Mouse (Mus musculus) cerebellum, postnatal 36 days (tissue): Measurements from ENCODE around the gene Hectd1.

Source experiments
- DNase-seq, 2 experiments: peaks; one replicate each; pipeline ENCODE4 v3.0.0; 2021 to 2022; ENCODE audit warnings: mixed read lengths in 2 of 2

Hectd1 gene

DNA sequence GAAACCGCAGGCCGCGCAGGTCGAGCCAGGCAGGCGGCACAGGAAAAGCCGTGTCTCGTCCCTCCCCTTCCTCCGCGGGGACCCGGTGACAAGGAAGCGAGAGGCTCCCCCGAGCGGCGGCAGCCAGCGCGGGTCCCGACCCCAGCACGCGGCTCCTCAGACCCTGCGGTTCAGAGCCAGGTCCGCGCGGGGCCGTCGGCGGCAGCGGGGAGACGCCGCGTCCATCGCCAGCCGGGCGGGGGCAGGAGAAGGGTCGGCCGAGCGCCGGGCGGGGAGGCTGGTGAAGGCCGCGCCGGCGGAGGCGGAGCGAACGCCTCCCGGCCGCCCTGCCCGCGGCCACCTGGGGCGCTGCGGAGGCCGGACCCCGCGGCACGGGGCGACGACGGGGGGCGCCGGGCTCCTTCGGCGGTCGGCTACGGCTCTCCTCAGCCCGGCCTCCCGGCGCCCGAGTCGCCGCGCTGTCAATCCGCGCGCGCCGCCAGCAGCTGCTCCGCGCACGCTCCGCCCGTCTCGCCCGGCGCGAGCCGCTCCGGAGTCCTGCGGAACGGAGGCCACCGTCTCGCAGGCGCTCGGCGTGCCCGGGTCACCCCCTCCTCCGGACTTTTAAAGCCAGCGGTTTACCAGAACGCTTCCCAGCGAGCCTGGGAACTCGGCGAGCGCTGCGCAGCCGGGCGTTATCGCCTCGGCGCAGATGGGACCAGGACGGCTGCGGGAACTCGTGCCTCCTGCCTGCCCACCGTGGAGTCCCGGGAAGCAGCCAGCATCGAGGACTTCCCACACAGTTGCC lies at the start of gene Hectd1:
Hectd1 (minus strand) TSS at position 247 of the 787 bp plus-strand sequence.
- peak; percentile 77 to 83 for DNase-seq

DNA sequence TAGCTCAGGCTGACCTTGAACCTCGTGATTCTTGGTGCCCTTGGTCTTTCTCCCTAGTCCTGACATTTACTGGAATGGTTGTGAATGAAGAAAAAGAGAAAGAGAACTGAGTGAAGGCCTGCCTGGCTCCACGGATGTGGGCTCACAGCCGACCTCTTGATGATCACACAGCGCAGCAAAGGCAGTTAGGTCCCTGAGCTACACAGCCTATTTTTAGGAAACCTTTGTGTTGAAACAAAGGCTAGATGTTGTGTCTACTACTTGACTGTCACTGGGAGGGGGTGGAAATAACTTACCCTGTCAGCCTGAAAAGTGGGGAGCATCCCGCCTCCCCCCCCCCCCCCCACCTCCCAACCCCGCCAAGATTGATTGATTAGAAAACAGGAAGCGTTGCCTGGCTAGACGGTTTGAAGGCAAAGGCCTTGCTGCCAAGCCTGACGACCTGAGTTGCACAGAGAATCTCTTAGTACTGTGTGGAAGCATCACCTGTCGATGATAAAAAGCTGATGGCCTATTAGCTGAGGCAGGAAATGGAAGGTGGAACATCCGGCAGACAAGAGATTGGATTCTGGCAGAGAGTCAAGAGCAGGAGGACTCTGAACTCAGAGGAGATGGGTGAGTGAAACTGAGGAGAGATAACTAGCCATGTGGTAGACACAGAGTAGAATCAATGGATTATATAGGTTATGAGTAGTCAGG lies 42.3 kb upstream of the Hectd1 start:
- no peak for DNase-seq

DNA sequence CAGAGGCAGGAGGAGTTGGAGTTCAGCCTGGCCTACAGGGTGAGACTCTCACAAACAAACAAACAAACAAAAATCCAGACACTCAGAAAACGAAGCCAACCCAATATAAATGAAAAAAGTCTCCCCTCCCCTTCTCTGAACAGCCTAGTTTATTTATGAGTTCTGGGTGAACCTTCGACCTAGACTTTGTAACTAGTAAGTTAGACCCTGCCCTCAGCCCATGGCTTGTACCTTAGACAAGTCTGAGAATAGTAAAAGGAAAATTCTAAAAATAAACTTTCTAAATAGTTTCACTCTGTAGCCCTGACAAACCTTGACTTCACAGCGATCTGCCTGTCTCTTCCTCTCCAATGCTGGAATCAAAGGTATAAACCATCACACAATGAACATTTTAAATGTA lies 40.2 kb upstream of the Hectd1 start:
- no peak for DNase-seq

DNA sequence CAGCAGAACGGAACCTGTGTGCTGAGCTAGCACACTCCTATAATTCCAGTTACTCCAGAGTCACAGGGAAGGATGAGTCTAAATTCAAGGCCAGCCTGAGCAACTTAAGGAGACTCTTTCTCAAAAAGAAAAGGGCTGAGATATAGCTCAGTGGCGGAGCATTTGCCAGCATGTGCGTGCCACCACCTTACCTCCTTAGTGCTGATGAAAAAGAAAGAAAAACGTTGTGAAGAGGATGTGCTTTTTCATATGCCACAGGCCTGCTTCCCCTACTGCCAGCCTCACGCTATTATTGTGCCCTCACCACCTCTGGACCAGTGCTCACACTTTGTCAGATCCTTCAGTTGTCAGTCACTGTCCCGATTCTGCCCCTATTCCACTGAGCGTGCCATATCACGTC lies 37.7 kb upstream of the Hectd1 start:
- DNase-seq: no peak

DNA sequence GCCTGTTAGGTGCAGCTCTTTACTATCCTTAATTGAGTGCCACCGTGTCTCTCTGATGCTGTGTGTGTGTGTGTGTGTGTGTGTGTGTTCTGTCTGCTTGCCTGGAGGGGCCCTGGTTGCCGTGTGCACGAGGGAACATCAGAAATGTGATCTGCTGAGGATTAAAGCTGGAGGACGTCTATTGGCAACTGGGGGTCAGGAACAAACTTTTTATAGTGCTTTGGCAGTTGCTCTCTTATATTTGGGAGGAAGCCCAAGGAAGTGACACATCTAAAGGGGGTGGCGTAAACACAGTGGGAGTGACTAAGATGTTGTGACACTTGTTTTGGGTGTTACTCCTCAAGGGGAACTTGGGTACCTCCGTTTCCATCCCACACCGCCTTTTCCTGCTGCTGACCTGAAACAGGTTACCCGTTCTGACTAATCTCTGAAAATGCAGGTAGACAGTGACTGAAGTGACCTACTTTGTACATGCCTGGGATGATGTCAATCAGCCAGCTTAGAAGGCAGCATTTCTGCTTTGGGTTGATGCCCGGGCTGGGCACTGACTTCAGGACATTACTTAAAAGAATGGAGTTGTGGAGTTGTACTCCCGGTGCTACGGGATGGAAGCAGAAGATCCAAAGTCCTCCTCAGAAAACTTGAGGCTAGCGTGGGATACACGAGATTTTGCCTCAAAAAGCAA lies 37.0 kb upstream of the Hectd1 start:
- DNase-seq: peak in 1 of 2 experiments; percentile 10

DNA sequence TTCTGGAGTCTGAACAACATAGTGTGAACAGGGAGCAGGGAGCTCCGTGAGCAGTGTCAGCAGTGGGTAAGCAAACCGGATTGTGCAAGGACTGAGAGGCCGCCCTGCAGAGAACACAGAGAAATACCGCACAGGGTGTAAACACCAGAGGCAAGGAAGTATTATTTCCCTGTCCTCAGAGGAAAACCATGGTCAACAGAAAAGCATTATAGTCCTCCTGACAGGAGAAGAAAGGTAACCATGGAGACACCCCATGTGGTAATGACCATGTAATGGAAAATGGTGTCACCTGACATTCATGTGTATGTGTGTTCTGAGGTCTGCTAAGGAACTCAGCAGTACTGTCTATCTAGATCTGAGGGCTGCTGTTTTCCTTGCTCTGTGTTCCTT lies 36.4 kb upstream of the Hectd1 start:
- DNase-seq: no peak

DNA sequence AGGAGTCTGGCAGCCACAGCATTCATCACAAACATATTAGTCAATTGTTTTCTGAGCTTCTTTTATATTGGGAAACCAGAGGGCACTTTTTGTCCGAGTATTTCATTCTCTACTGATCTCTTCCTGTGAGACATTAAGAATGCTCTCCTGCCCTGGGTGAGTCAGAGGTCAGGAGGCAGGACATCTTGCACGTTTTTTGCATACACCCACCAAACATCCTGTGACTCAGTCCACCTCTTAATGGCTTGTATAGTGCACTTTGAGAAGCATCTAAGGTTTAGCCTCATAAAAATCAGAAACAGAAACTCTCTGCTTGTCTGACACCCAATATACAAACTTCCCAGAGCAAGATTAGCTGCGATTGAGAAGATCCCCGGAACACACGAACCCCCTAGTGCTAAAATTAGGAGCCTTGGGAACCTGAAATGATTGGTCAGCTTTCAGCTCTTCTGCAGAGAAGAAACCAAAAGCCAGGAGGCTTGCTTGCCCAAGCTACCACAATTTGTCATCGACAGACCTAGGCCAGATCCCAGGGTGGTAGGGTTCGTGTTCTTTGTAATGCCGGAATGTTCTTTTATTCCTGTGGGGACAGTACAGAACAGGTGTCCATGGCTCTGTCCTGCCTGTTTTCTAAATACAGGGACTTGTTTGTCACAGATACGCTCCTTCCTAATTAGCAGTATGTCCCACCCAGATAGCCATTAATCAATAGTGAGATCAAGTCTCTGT lies 35.9 kb upstream of the Hectd1 start:
- DNase-seq: no peak

DNA sequence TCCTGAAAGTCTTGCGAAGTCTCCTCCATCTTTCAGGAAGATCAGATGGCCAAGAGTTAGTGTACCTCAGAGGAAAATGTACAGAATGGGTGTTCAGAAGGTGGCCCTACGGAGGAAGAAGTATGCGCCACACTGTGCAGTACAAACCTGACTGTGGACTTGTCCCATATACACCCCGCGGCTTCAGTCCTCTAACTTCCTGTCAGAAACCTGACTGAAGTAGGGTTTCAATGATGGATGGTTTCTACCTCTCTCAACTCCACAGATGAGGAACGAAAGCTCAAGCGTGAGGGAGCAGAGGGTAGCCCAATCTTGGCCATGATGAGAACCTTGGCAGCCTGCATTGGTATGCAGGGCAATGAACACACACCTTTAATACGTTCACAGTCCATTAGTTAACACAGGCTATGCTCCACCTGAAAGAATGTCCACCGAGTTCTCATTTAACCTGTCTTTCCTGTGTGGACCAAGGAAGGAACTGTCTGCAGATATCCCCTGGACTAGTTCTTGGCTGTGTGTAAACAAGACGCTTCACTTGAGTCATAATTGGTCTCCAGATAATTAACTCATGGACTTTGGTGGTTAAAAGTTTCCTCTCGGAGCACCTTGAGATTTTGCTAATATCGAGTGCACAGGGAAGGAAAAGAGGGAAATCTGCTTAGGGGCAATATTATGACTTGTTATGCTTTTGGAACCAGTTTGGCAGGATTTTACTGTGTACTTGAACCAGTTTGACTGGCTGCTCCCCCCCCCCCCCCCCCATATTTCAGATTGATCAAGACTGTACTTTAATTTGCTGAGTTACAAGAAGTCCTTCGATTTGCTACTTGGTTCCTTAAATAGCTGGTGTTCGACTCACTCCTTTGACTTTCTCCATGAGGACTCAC lies 34.0 kb upstream of the Hectd1 start:
- DNase-seq: no peak

DNA sequence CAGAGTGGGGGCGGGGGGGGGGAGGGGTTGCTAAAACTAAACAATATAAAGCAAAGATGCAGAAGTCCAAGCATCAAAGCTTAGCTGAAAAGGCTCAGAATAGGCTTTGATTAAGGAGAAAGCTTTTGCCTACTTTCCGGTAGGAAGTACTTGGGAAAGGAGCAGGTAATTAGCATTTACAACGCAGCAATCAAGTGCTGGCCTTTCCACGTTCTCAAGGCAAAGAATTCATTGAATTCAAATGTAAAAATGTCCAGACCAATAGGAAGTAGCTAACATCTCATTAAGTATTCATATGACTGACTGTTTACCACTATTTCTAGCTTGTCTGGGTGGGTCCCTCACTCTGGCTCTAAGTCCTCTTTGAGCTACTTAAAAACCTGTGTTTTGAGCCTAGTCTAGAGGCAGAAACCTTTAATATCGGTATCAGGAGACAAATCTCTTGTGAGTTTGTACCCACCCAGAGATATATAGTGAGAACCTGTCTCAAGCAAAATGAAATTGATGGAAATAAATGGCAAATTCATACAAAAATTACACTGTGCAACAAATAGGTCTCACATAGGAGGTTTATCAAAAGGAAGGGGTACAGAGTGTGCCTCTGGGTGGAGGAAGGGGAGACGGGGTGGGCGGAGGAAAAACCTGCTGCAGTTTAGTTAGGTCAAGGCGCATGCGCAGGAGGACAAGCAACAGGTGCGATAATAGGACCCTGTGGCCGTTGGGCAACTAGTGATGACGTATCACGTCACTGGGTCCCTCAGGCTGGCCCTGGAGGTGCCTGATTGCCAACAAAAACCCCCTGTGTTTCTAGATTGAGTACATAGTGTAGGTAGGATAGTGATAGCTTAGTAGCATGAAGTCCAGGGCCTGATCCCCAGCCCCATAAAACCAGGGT lies 29.0 kb upstream of the Hectd1 start:
- DNase-seq: no peak

DNA sequence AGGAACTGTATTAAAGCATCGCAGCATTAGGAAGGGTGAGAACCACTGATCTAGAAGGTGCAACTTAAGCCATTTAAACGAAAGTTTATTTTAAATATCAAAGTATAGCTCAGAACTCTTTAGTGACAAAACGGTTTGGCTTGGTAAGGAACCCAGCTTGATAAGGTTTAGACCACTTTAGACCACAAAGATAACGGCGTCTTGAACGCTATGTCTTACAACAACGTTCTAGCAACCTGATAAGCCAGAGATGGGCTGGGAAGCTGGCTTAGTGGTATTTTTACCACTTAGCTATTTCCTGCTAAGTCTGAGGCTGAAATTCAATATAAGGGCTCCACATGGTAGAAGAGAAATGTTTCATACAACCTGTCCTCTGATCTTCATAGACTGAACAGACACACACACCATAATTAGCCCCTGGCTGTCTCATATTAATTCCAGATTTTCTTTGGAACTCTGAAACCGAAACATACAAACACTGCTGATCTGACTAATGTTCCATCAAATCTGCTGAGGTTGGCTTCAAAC lies 27.5 kb upstream of the Hectd1 start:
- DNase-seq: no peak

DNA sequence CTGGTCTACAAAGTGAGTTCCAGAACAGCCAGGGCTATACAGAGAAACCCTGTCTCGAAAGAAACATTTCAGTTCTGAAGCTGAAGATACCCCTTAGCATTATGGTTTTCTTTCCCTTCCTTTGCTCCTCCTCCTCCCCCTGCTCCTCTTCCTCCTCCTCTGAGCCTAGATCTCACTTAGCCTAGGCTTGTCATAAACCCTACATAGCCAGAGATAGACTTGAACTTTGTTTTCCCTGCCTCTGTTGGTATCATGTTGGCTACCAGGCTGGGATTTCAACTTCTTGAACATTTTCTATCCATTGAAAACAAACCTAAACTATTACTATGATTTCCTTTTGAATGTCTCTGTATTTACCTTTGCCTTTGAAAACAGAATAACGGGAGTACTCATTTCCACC lies 26.5 kb upstream of the Hectd1 start:
- DNase-seq: no peak

DNA sequence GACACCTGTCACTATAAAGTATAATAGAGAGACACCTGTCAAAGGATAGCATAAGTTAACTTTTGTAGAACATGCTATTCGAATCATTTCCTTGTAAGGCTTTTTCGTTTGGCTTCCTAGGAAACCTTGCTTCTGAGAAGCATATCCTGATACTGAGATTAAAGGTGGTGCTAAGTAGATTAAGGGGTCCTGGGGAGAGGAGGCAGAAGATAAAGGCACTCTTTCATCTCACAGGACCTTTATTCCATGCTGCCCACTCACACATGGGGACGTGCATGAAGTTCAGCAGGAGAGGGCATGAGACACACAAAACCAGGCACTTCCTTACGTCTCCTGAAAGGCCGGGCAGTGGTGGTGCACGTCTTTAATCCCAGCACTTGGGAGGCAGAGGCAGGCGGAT lies 26.1 kb upstream of the Hectd1 start:
- no peak for DNase-seq

DNA sequence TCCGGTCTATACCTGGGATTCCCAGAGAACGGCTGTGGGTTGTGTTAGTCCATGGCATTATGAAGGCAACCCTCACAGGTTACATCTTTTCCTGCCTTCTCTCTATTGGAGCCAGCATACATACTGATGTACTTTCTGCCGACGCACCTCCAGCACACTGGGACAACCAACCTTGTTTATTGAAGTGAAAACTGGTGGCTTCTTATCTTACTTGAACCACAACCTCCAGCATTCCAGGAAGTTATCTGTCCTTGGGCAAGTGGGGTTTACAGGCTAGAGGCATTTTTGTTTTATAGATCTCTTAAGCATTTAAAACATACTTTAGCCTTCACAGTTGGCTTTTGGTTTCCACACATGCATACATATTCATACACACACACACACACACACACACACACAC lies 22.3 kb upstream of the Hectd1 start:
- no peak for DNase-seq

DNA sequence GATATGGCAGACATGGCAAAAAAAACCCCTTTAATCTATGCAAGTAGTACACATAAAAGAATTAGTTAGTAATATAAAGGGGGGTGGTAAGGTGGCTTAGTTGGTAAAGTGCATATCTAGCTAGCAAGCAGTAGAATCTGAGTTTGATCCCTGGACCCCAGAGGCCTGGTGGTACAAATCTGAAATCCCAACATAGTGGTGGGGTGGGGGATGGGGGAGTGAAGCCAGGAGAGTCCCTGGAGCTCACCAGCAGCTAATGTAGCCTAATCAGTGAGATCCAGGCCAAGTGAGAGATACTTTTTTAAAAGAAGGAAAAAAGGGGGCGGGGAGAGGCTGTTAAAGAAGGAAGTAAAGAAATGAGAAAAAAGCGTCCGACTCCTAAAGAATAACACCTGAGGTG lies 21.8 kb upstream of the Hectd1 start:
- DNase-seq: no peak

DNA sequence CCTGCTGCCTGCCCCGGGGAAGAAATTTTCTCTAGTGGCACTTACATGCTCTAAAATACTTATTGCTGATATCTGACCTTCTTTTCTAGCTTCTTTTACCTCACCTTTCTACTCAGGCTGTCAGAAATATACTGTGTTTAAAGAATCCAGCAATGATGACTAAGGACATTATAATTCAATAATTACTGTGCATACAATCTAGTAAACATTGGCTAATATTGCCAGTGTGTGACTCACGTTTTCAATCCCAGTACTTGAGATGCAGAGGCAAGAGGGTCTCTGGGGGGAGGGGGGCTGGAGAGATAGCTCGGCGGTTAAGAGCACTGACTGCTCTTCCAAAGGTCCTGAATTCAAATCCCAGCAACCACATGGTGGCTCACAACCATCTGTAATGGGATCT lies 21.0 kb upstream of the Hectd1 start:
- no peak for DNase-seq

DNA sequence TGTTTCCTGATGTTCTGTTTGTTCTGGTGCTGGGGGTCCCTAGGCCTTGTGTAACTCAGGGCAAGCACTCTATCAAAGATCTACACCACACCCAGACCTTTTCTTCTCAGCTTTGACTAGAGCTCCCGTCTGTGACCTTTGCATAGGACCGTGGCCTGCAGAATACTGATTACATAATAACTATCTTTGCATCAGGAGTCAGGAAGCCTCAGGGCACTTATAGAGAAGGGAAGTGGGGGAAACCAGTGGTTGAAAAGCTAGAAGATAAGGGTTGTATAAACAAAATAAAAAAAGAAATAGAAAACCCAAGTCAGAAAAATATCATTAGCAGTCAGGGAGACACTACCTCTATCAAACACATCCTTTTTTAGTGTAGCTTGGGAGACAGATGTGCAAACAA lies 20.6 kb upstream of the Hectd1 start:
- no peak for DNase-seq

DNA sequence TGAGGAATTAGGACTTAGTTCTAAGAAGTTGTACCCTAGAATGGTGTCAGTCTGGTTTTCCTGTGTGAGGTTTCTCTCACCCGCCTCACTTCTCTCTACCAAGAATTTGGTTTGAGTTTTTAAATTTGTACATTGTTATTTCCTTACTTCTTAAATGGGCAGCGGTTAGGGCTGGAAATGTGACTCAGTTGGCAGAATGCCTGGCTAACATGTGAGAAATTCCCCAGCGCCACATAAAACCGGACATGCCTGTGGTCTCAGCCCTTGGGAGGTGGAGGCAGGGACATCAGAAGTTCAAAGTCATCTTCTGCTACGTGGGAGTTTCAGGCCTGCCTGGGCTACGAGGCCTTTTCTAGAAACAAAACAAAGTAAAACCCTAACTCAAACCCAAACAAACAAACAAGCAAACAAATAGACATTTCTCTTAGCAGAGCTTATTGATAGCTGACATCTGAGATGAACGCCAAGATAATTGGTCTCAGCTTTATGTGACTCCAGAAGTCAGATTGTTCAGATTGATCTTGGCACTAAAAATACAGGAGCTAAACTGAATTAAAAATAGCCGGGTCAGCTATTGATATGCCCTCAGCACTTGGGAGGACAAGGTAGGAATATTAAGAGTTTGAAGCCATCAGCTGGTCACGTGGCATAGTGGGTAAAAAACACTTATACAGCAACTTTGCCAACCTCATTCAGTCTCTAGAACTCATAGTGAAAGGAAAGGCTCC lies 18.8 kb upstream of the Hectd1 start:
- DNase-seq: no peak

DNA sequence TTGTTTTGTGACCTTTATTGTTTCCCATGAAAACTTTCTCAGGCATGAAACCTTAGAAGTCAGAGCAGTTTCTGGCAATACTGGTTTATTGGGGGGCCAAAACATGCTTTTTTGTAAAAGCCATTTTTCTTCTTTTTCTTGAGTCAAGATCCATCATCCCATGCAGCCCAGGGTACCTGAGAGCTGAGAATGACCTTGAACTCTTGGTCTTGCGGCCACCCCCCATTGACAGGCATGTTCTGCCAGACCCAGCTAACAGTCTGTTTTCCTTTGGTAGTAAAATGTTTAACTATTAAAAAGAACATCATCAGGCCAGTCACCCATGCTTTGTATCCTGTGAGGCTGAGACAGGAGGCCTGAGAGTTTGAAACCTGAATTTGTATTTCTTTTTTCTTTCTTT lies 15.9 kb upstream of the Hectd1 start:
- no peak for DNase-seq

DNA sequence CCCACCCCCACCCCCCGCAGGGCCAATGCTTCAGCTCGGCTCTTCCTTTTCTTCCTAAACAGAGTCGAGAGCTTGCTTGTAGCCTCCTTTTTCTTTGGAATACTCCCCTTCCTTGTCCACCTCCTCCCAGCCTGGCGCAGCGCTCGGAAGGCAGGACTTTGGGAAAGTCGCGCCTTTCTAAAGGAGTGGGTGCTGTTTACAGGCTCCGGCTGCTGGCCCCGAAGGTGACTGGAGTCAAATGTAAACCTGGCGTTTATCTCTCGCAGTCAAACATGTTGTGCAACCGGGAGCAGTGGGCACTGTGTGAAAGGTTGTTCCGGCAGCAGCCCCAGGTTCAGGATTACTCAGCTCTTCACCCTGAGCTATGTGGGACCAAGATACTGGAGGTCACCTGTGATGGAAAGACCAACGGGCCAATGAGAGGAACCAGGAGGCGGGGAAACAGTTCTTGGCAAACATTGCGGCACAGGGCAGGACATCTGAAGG lies 15.5 kb upstream of the Hectd1 start:
- peak; percentile 94 to 99 for DNase-seq
